Mouse (Mus musculus): ENCODE data around the gene Chid1. TPM values are rescaled to one million over a fixed set of nuclear protein-coding genes. Genes with fewer than 3 reads are reported as not detected.

Chid1 gene
- polyA plus RNA-seq, 1 experiment from 2014 or later = 45.0 TPM

DNA sequence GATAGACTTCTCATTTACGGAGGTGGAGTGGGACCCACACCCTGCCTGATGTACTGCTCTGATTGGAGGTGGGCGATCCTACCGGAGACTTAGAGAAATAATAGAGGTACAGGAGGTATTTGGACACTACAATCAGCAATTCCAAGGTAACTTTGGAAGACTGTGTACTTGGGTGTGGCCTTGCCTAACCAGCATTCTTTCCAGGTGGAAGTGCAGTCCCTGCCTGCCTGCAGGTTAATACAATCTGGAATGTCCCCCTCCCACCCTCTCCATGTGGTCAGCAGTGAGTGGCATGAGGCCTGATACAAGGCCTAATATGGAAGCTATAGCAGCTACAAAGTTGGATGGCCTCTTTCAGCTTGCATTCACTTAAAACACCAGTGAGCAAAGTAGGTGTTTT is 30.3 kb upstream of the Chid1 start:
- H3K27ac ChIP-seq = no peak overlapping the region
- ATAC-seq (replicated peaks; ENCODE audit: low FRiP score) = no peak

DNA sequence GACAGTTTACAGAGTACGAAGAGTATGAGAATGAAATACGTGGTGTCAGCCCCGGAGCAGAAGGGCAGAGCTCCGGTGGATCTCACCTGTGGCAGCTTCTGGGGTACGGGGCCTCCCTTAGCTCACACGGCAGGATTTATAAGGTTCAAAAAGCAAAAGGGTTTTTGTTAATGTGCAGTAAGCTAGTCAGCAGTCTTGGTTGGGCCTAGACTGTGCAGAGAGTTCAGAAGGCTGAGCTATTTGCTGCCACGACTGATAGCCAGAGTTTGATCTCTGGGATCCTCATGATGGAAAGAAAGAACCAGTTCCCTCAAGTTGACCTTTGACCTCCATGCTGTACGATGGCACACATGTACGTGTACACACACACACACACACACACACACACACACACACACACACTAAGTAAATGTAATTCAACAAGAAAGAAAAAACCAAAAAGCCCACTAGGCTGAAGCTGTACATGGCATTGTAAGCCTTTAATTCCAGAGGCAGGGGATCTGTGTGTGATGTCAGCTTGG is 29.7 kb upstream of the Chid1 start:
- H3K27me3 ChIP-seq = no peaks in the 10 kb centered on the region
- H3K9ac ChIP-seq = no peak overlapping the region
- peaks cover 41% of the 10 kb centered on the region for H3K4me1 ChIP-seq
- 72% methylated on average over 9 of the region's 9 CpGs for WGBS
- H3K4me2 ChIP-seq = no peak overlapping the region
- no peak for ATAC-seq (replicated peaks; ENCODE audit: low FRiP score)
- peaks cover 9% of the 10 kb centered on the region; the same call in 1 of the 2 replicates for H3K36me3 ChIP-seq
- no peaks in the 10 kb centered on the region for H3K9me3 ChIP-seq (replicated peaks)
- no peak overlapping the region for H3K4me3 ChIP-seq (replicated peaks)
- H3K27ac ChIP-seq = 0 out of 2 replicates have a peak overlapping the region, but pooled peaks have one; percentile 7

More for the DNA sequence above, 30.3 kb upstream of the Chid1 start:
- peaks cover 36% of the 10 kb centered on the region for H3K4me1 ChIP-seq
- H3K4me3 ChIP-seq (replicated peaks) = no peak overlapping the region
- no peaks in the 10 kb centered on the region for H3K9me3 ChIP-seq (replicated peaks)
- 98% methylated on average over 3 of the region's 3 CpGs for WGBS
- H3K36me3 ChIP-seq = peaks cover 9% of the 10 kb centered on the region; the same call in 1 of the 2 replicates
- H3K27me3 ChIP-seq = no peaks in the 10 kb centered on the region
- H3K9ac ChIP-seq = no peak overlapping the region
- H3K4me2 ChIP-seq = no peak overlapping the region

DNA sequence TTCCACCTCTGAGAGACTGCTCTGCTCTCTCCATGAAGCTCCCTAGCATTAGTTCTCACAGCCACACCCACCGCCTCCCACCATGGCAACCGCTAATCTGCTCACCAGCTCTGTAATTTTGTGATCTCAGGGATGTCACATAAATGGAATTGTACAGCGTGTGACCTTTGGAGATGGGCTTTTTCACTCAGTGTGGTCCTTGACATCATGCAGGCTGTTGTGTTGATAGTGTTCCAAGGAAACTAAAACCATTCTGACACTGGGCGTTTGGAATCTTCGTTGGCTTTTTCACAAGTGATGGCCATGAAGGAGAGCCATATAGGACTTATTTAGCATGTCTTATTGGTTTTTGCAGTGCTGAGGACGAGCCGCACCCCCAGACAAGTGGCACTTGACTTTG is 26.9 kb upstream of the Chid1 start:
- H3K27me3 ChIP-seq = no peaks in the 10 kb centered on the region
- 85% methylated on average over 7 of the region's 7 CpGs for WGBS
- H3K36me3 ChIP-seq = peaks cover 9% of the 10 kb centered on the region; the same call in 1 of the 2 replicates
- peaks cover 53% of the 10 kb centered on the region for H3K4me1 ChIP-seq
- H3K27ac ChIP-seq = no peak overlapping the region
- H3K4me3 ChIP-seq (replicated peaks) = no peak overlapping the region
- no peaks in the 10 kb centered on the region for H3K9me3 ChIP-seq (replicated peaks)
- ATAC-seq (replicated peaks; ENCODE audit: low FRiP score) = no peak
- H3K4me2 ChIP-seq = no peak overlapping the region
- no peak overlapping the region for H3K9ac ChIP-seq

DNA sequence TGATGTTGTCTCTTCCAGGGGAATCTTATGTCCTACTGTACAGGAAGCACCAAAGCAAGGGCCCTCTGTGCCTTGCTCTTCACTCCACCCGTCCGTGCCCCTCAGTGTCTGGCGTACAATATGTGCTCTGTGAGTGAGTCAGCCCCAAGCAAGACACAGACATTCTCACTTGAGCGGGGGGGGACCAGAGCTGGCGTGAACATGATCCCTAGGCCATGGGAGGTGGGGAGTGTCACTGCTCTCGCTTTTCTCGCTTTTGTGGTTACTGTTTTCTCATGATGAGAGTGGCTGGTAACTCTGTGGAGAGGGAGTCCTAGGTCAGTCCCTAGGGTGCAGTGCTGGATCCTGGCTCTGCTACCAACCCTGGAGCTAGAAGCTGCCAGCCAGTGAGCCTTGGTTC is 24.9 kb upstream of the Chid1 start:
- no peak overlapping the region for H3K4me2 ChIP-seq
- ATAC-seq (replicated peaks; ENCODE audit: low FRiP score) = no peak
- peaks cover 9% of the 10 kb centered on the region; the same call in 1 of the 2 replicates for H3K36me3 ChIP-seq
- no peaks in the 10 kb centered on the region for H3K9me3 ChIP-seq (replicated peaks)
- WGBS = 69% methylated on average over 7 of the region's 7 CpGs
- H3K4me3 ChIP-seq (replicated peaks) = no peak overlapping the region
- no peak overlapping the region for H3K27ac ChIP-seq
- H3K4me1 ChIP-seq = peaks cover 52% of the 10 kb centered on the region
- H3K9ac ChIP-seq = no peak overlapping the region
- H3K27me3 ChIP-seq = peaks cover 3% of the 10 kb centered on the region; the same call in 1 of the 2 replicates

DNA sequence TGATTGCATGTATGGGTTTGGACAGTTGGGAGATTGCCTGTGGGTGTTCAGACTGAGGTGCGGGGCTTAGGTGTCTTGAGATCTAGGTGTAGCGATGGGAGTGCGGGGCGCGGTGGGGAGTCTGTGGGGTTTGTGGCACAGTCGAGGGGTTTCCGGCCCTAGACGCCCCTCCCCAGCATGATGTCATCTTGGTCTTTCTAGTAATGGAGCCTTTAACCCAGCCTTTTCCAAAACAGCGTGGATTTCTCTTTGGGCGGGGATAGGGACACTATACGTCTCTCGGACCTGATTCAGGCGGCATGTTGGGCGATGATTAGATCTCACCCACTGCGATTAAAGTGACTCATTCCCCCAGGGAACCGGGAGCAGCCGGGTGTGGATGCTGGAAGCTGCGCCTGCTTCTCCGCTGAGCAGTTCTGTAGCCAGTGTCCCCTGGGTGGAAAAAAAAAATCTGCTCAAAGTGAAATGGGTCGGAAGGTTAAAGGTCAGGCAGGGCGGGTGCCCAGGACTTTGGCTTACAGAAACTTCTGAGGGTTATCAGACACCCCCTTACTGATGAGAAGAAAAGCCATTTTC is 23.3 kb upstream of the Chid1 start:
- H3K4me1 ChIP-seq = peaks cover 41% of the 10 kb centered on the region
- H3K9ac ChIP-seq = peak overlapping the region; percentile 99
- H3K9me3 ChIP-seq (replicated peaks) = no peaks in the 10 kb centered on the region
- H3K4me3 ChIP-seq (replicated peaks) = peak overlapping the region; percentile 99
- H3K36me3 ChIP-seq = peaks cover 9% of the 10 kb centered on the region; the same call in 1 of the 2 replicates
- peak overlapping the region; percentile 89 for H3K4me2 ChIP-seq
- under 1% methylated on average over 21 of the region's 21 CpGs for WGBS
- ATAC-seq (replicated peaks; ENCODE audit: low FRiP score) = peak; percentile 20
- H3K27ac ChIP-seq = peak overlapping the region; percentile 92
- peaks cover 3% of the 10 kb centered on the region; the same call in 1 of the 2 replicates for H3K27me3 ChIP-seq

DNA sequence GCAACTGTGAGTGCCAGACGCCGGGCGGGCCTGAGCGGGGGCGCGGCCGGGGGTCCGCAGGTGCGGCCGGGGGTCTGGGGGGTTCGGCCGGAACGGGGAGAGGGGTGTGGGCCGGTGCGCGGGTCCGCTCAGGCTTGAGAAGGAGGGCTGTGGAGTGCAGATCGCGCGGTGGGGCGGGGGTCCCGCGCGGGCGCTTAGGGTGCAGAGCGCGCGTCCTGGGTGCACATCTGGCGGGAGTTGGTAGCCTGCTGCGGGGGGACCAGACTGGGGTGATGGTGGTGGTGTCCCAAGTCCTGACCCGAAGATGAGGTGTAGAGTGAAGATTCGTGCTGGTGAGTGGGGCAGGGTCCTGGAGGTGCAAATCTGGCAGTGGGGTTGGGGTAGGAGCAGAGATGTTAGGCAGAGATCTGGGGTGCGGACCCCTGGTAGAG is 22.8 kb upstream of the Chid1 start:
- Histone ChIP-seq H3K36me3 (peaks cover 9% of the 10 kb centered on the region; the same call in 1 of the 2 replicates), H3K4me1 (peaks cover 39% of the 10 kb centered on the region), H3K27ac (peak overlapping the region; percentile 92), H3K9ac (peak overlapping the region; percentile 99), H3K27me3 (peaks cover 3% of the 10 kb centered on the region; the same call in 1 of the 2 replicates), H3K4me3 (replicated peaks) (peak overlapping the region; percentile 99), H3K4me2 (peak overlapping the region; percentile 89), H3K9me3 (replicated peaks) (no peaks in the 10 kb centered on the region)
- WGBS = 1% methylated on average over 30 of the region's 33 CpGs
- peak; percentile 54 for ATAC-seq (replicated peaks; ENCODE audit: low FRiP score)

DNA sequence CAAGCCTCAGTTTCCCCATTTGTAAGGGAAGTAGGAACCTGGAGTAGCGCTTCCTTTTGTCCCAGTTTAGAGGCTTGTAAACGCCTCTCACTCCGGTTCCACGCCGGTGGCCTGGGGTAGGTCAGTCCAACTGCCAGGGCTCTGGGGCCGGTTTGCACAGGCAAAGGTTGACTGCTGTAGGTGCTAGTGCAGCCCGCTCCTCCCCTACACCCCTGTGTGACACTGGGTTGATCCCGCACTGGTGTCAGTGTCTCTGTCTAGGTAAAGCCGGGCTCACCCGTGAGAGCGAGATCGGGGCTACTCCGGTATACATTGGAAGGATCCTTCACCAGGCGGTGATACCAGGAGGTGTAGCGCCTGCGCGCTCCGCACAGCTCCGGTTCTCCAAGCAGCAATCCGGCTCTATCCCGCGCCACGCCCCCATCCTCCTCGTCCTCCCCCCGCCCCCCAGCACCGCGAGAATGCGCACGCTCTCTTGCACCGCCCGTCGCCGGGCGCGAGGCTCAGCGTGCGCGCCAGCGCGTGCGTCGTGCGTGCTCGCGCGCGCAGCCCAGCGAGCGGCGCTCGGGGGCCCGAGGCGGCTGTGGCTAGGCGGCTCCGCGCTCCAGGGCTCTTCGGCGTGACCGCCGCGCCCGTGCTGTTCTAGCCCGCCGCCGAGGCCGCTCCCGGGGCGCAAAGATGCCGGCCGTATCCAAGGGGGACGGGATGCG is 22.2 kb upstream of the Chid1 start, which contains the start of gene Ap2a2:
Gene Ap2a2 (plus strand): TSS at position 492 of the 710 bp plus-strand sequence.
- H3K27ac ChIP-seq = peak within 1 kb of the TSS; percentile 92
- peak within 1 kb of the TSS; percentile 89 for H3K4me2 ChIP-seq
- peak within 1 kb of the TSS; percentile 99 for H3K9ac ChIP-seq
- no peaks in the 10 kb centered on the region for H3K9me3 ChIP-seq (replicated peaks)
- H3K27me3 ChIP-seq = peaks cover 3% of the 10 kb centered on the region; the same call in 1 of the 2 replicates
- ATAC-seq (replicated peaks; ENCODE audit: low FRiP score) = peak; percentile 95
- peaks cover 37% of the 10 kb centered on the region for H3K4me1 ChIP-seq
- under 1% methylated on average over 72 of the region's 72 CpGs for WGBS
- peaks cover 9% of the 10 kb centered on the region; the same call in 1 of the 2 replicates for H3K36me3 ChIP-seq
- peak within 1 kb of the TSS; percentile 99 for H3K4me3 ChIP-seq (replicated peaks)

DNA sequence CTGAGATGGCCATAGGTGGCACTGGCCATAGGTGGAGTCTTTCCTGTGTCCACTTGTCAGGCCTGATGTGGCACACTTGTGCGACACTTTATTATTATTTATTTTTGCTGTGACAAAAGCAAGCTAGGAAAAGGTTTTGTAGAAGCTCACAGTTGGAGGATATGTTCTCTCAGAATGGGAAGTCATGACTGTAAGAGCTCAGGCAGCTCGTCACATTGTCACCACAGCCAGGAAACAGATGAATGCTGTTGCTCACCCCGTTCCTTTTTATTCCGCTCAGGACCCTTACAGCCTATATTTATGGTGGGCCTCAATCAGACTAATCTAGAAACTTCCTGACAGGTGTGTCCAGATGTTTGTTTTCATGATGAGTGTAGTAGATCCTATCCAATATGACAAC is 20.8 kb upstream of the Chid1 start:
- H3K4me3 ChIP-seq (replicated peaks) = no peak overlapping the region
- peaks cover 4% of the 10 kb centered on the region; the same call in 1 of the 2 replicates for H3K36me3 ChIP-seq
- H3K27ac ChIP-seq = no peak overlapping the region
- H3K4me2 ChIP-seq = no peak overlapping the region
- peaks cover 3% of the 10 kb centered on the region; the same call in 1 of the 2 replicates for H3K27me3 ChIP-seq
- ATAC-seq (replicated peaks; ENCODE audit: low FRiP score) = no peak
- WGBS = 77% methylated on average over 4 of the region's 4 CpGs
- no peaks in the 10 kb centered on the region for H3K9me3 ChIP-seq (replicated peaks)
- peaks cover 31% of the 10 kb centered on the region for H3K4me1 ChIP-seq
- no peak overlapping the region for H3K9ac ChIP-seq

DNA sequence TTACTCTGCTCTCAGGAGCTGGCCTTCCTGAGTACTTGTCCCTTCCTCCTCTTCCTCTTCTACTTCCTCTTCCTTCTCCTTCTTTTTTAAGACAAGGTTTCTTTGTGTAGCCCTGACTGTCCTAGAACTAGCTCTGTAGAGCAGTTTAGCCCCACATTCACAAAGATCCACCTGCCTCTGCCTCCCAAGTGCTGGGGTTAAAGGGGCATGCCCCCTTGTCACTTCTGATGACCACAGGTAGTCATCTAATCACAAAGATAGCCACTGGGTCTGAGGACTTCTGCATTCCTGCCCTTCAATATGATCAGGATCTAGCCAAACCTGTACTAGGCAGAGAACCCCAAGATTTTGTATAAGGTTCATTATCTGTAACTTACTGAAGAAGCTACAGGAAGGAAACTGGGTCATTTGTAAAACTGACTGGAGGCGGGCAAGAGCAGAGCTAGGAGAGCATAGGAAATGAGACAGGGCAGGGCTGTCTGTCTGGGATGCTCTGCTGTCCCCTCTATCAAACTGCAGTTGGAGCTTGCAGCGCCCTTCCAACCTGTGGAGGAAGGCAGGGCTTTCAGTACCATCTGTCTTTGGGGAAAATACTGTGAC is 20.2 kb upstream of the Chid1 start:
- H3K27ac ChIP-seq = no peak overlapping the region
- H3K27me3 ChIP-seq = peaks cover 3% of the 10 kb centered on the region; the same call in 1 of the 2 replicates
- no peak overlapping the region for H3K4me3 ChIP-seq (replicated peaks)
- no peak overlapping the region for H3K4me2 ChIP-seq
- H3K9ac ChIP-seq = no peak overlapping the region
- WGBS = 76% methylated on average over 2 of the region's 2 CpGs
- no peaks in the 10 kb centered on the region for H3K9me3 ChIP-seq (replicated peaks)
- no peaks in the 10 kb centered on the region for H3K36me3 ChIP-seq
- H3K4me1 ChIP-seq = peaks cover 27% of the 10 kb centered on the region
- ATAC-seq (replicated peaks; ENCODE audit: low FRiP score) = no peak

DNA sequence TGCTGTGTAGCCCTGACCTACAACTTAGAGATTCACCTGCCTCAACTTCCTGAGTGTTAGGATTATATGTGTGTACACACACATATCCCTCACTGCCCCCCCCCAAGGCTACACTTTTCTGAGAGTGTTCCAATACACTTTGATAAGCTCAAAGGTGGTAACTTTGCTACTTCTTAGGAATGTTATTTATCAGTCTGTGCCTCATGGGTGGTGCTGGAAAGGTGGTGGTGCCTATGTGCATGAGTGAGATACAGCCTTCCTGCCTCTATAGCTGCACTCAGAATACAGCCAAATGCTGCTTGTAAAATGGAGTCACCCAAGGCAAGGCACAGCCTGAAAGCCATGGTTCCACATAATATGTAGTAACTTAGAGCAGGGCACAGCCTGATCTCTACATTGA is 19.3 kb upstream of the Chid1 start:
- H3K4me3 ChIP-seq (replicated peaks) = no peak overlapping the region
- no peaks in the 10 kb centered on the region for H3K36me3 ChIP-seq
- no peak overlapping the region for H3K4me2 ChIP-seq
- H3K27me3 ChIP-seq = peaks cover 3% of the 10 kb centered on the region; the same call in 1 of the 2 replicates
- no peak overlapping the region for H3K9ac ChIP-seq
- no peaks in the 10 kb centered on the region for H3K9me3 ChIP-seq (replicated peaks)
- peaks cover 18% of the 10 kb centered on the region for H3K4me1 ChIP-seq
- no peak overlapping the region for H3K27ac ChIP-seq
- no peak for ATAC-seq (replicated peaks; ENCODE audit: low FRiP score)

DNA sequence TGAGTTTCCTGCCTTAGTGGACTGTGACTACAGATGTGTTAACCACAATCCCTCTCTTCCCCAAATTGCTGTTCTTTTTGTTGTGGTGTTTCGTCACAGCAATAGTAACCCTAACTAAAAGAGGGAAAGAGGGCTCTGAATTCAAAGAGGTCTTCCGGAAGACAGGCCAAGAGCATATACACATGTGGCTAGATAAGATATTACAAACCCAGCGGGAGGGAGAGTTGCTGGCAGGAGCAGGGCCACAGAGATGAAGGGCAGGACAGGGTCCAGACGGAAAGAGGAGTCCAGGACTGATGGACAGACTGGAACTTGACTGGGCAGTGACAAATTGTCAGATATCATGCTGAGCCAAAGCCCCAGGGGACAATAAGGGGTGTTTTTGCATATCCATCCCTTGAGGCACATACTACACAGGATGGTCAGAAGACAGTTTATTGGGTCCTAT is 18.7 kb upstream of the Chid1 start:
- WGBS = 81% methylated on average over 4 of the region's 4 CpGs
- Histone ChIP-seq H3K4me2 (no peak overlapping the region), H3K9ac (no peak overlapping the region), H3K36me3 (no peaks in the 10 kb centered on the region), H3K4me3 (replicated peaks) (no peak overlapping the region), H3K4me1 (peaks cover 13% of the 10 kb centered on the region), H3K9me3 (replicated peaks) (no peaks in the 10 kb centered on the region), H3K27ac (no peak overlapping the region), H3K27me3 (peaks cover 3% of the 10 kb centered on the region; the same call in 1 of the 2 replicates)
- no peak for ATAC-seq (replicated peaks; ENCODE audit: low FRiP score)

DNA sequence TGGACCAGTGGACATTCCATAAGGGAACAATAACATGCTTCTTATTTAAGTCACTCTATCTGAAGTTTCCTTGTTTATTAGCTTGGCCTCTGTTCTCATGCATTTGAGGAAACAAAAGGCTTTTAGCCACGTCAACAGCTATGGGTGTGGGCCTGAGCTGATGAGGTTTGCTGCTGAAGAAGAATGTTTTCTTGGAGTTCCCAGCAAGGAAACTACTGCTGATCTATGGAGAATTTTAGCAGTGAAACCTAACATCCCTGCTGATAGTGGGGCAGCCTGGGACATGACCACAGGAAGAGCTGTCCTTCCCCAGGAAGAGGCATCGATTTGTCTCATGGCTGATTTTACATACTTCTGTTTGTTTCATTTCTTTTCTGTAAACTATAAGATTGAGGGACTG is 10.8 kb upstream of the Chid1 start:
- no peaks in the 10 kb centered on the region for H3K27me3 ChIP-seq
- H3K9me3 ChIP-seq (replicated peaks) = no peaks in the 10 kb centered on the region
- no peak overlapping the region for H3K9ac ChIP-seq
- H3K4me1 ChIP-seq = no peaks in the 10 kb centered on the region
- no peak overlapping the region for H3K4me3 ChIP-seq (replicated peaks)
- no peak for ATAC-seq (replicated peaks; ENCODE audit: low FRiP score)
- no peaks in the 10 kb centered on the region for H3K36me3 ChIP-seq
- H3K27ac ChIP-seq = no peak overlapping the region
- no peak overlapping the region for H3K4me2 ChIP-seq
- 80% methylated on average over 2 of the region's 2 CpGs for WGBS

Data from kidney, embryonic 15.5 days (tissue).